Mouse (Mus musculus) brown adipose tissue, adult 24 weeks (tissue): ENCODE results near the gene Gmeb1. TPM values are rescaled to one million over a fixed set of nuclear protein-coding genes. Genes with fewer than 3 reads are reported as not detected.
A peak's percentile ranks its signal among the peaks of the same experiment; 100 is the strongest.
"Not testable (repeated sequence)": the region's sequence is repeated elsewhere in the genome, so short reads cannot be mapped to it uniquely, and the experiment has no call there.

Experiments used
- H3K27ac ChIP-seq: fragments of 200-500 bp; replicated peaks from 2 replicates; pipeline ENCODE4 v1.5.1; 2012; ENCODE audit warnings: low read depth, mild to moderate bottlenecking, low read length
- H3K4me1 ChIP-seq: fragments of 200-500 bp; 2 replicates; pipeline ENCODE4 v1.6.1; 2012; ENCODE audit warnings: low read length, mixed read lengths; ENCODE audit not compliant: control insufficient read depth, insufficient read depth, insufficient read length
- H3K4me3 ChIP-seq: fragments of 200-500 bp; 2 replicates; pipeline ENCODE4 v1.5.1; 2012; ENCODE audit warnings: low read depth, mild to moderate bottlenecking, low read length, moderate library complexity; ENCODE audit not compliant: insufficient read depth
- polyA plus RNA-seq: library from polyadenylated mRNA; stranded (reverse); fragments of >200 nt; gene quantifications from 2 replicates; pipeline ENCODE4 v1.2.4, GENCODE M21; 2012; ENCODE audit not compliant: missing spikeins, insufficient read depth, insufficient read length

Gene Gmeb1
- polyA plus RNA-seq, 1 experiment, result 2.1 TPM

GRCm38 (mm10) chr4:132292988-132293387 lies 31.6 kb upstream of the Gmeb1 start:
- Histone ChIP-seq H3K27ac (no peak overlapping the region), H3K4me1 (no peaks in the 10 kb centered on the region), H3K4me3 (no peak overlapping the region)

GRCm38 (mm10) chr4:132291624-132292335 lies 30.4 kb upstream of the Gmeb1 start:
- Histone ChIP-seq H3K4me3 (no peak overlapping the region), H3K27ac (no peak overlapping the region), H3K4me1 (no peaks in the 10 kb centered on the region)

GRCm38 (mm10) chr4:132291056-132291455 lies 29.7 kb upstream of the Gmeb1 start:
- Histone ChIP-seq H3K4me3 (no peak overlapping the region), H3K4me1 (no peaks in the 10 kb centered on the region), H3K27ac (no peak overlapping the region)

GRCm38 (mm10) chr4:132288840-132289239 lies 27.4 kb upstream of the Gmeb1 start:
- not testable (repeated sequence) for H3K4me3 ChIP-seq, H3K27ac ChIP-seq, H3K4me1 ChIP-seq

GRCm38 (mm10) chr4:132275949-132276348 lies 14.5 kb upstream of the Gmeb1 start:
- Histone ChIP-seq H3K4me3 (no peak overlapping the region), H3K4me1 (no peaks in the 10 kb centered on the region; the same call in 1 of the 2 replicates), H3K27ac (no peak overlapping the region)

- Histone ChIP-seq H3K4me1 (no peaks in the 10 kb centered on the region; the same call in 1 of the 2 replicates), H3K4me3 (peak within 1 kb of the TSS; percentile 95), H3K27ac (peak within 1 kb of the TSS; percentile 89)
Observed at GRCm38 (mm10) chr4:132274156-132274862, 12.9 kb upstream of the Gmeb1 start, which contains the start of gene Taf12. Taf12 (plus strand) TSS chr4:132274375.

- no peak overlapping the region for H3K4me3 ChIP-seq
- H3K27ac ChIP-seq, result no peak overlapping the region
- H3K4me1 ChIP-seq, result no peaks in the 10 kb centered on the region; the same call in 1 of the 2 replicates
Observed at GRCm38 (mm10) chr4:132273166-132273565, 11.8 kb upstream of the Gmeb1 start.

GRCm38 (mm10) chr4:132269740-132270560 lies 8.5 kb upstream of the Gmeb1 start:
- Histone ChIP-seq H3K4me1 (no peaks in the 10 kb centered on the region), H3K4me3 (peak overlapping the region; percentile 52), H3K27ac (peak overlapping the region; percentile 97)

- no peak overlapping the region for H3K27ac ChIP-seq
- no peak overlapping the region for H3K4me3 ChIP-seq
- no peaks in the 10 kb centered on the region for H3K4me1 ChIP-seq
Observed at GRCm38 (mm10) chr4:132268871-132269739, 7.7 kb upstream of the Gmeb1 start.

GRCm38 (mm10) chr4:132266835-132267349 lies 5.5 kb upstream of the Gmeb1 start:
- no peak overlapping the region for H3K4me3 ChIP-seq

GRCm38 (mm10) chr4:132263313-132263712 lies 1.9 kb upstream of the Gmeb1 start:
- H3K4me3 ChIP-seq, result no peak overlapping the region
- H3K27ac ChIP-seq, result no peak overlapping the region

More at GRCm38 (mm10) chr4:132266835-132267349, 5.5 kb upstream of the Gmeb1 start:
- H3K27ac ChIP-seq, result no peak overlapping the region
- H3K4me1 ChIP-seq, result peaks cover 5% of the 10 kb centered on the region; the same call in 1 of the 2 replicates

GRCm38 (mm10) chr4:132262358-132262616 lies 885 bp upstream of the Gmeb1 start:
- H3K4me3 ChIP-seq, result peak overlapping the region; percentile 99; the same call in 1 of the 2 replicates
- peaks cover 14% of the 10 kb centered on the region for H3K4me1 ChIP-seq
- peak overlapping the region; percentile 99 for H3K27ac ChIP-seq

More at GRCm38 (mm10) chr4:132263313-132263712, 1.9 kb upstream of the Gmeb1 start:
- H3K4me1 ChIP-seq, result peaks cover 14% of the 10 kb centered on the region

GRCm38 (mm10) chr4:132260404-132261379 lies 710 bp downstream of the Gmeb1 start:
- peak overlapping the region; percentile 97 for H3K27ac ChIP-seq
- H3K4me1 ChIP-seq, result peaks cover 14% of the 10 kb centered on the region
- H3K4me3 ChIP-seq, result peak overlapping the region; percentile 98
